Mouse (Mus musculus): ENCODE results near the gene Mfsd10.

Gene Mfsd10

DNA sequence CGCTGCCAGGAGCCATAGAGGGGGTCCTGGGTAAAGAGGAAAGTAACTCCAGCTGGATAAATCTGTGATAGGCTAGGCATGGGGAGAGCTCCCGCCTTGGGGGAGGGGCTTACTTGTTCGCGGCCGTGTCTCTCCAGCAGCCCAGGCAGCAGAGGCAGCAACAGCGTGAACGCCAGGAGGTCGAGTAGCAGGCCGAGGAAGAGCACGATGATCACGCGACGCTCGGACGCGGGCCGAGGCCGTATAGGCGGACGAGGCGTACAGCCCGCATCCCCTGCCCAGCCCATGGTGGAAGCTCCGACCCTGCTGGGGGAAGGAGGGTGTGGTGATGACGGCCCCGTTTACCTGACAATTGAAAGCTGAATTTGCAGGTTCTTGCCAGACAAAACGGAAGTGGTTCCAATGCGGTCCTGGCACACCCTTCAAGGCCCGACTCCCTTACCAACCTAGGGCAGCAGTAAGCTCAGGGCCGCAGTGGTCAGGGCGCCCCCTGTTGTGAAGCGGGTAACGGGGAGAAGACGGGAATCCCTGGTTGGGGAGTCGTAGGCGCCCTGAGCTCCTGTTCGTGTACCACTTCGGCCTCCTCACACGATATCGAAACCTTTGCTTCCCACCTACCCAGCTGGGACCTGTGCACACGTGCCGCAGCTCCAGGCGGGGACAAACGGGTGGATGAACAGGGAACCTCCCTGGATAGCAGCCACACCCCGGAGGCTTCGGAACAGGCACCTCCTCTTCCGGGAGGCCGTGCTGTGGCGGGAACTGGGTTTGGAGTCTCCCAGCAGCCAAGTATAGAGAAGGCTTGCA lies at the start of gene Mfsd10:
Gene Mfsd10, minus strand, starts transcription at position 732 of the 807 bp plus-strand sequence.
- in situ Hi-C loops (cut with MboI; ENCODE audit: low pct_unique_long_range_greater_than_20kb in 1 of 2, low sequenced_read_pairs in 2 of 2, unreplicated experiment in 1 of 2), result loop anchor here (5.0 to 25.0 kb wide), 2 partner anchors 89 to 99 kb away; partner anchors contain the start of gene Sh3bp2 (in 1 of the 2)

DNA sequence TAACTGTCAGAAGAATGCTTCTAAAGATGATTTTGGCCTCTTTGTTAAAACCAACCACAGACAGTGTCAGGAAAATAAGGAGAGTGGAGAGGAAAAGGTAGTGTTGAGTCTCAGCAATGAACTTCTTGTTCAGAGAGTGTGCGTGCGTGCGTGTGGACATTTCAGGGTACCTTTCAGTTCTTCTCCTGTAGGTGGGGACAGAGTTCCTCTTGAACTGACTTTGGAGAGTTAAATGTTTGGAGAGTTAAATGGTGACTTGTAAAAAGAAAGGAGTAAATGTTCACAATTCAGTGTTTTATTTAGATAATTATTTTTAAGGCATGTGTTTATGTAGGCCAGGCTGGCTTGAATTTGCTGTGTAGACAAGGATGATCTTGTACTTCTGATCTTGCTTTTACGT lies 33.3 kb upstream of the Mfsd10 start:
- in situ Hi-C loops (cut with MboI; ENCODE audit: low pct_unique_long_range_greater_than_20kb in 1 of 2, low sequenced_read_pairs in 2 of 2, unreplicated experiment in 1 of 2), result no loop called here

DNA sequence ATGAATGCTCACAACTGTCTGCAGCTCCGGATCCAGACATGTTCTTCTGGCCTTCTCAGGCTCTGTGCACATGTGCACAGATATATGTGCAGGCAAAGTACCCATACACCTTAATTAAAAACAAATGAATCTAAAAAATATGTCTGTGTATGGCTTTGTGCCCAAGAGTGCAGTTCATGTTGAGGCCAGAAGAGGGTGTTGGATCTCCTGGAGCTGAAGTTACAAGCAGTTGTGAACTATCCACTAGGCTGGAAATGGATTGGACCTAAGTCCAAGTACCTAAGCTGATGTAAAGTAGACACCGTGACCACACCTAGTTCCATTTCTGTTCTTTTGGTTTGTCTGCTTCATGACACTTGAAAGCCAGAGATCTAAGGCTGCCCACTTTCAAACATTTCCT lies 32.5 kb upstream of the Mfsd10 start:
- in situ Hi-C loops (cut with MboI; ENCODE audit: low pct_unique_long_range_greater_than_20kb in 1 of 2, low sequenced_read_pairs in 2 of 2, unreplicated experiment in 1 of 2), result no loop called here

DNA sequence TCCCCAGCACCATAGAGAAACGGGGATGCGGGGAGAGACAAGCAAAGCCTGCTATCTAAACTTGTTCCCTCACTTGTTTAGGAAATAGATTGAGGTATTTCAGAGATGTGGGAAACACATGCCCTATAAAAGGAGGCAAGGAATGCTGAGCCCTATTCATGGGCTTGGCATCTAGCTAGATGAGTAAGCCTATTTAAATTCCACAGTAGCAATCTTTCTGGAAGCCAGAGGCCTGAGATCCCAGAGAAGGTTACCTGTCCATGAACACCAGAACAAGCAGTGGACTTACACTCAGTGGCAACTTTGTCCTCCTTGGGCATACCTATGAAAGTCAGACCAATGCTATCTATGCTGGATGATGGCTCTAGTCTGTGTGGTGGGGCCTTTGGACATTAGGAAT lies 26.2 kb upstream of the Mfsd10 start:
- in situ Hi-C loops (cut with MboI; ENCODE audit: low pct_unique_long_range_greater_than_20kb in 1 of 2, low sequenced_read_pairs in 2 of 2, unreplicated experiment in 1 of 2), result no loop called here

DNA sequence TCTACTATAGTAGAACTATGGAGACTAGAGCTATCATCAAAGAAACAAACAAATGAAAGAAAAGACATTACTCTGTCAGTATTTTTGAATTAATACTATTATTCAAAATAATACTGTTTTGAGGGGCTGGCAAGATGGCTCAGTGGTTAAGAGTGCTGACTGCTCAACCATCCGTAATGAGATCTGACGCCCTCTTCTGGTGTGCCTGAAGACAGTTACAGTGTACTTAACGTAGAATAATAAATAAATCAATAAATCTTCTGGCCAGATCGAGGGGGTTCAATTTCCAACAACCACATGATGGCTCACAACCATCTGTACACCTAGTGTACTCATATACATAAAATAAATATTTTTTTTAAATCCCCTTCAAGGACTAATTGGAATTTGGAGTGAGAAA lies 24.9 kb upstream of the Mfsd10 start:
- in situ Hi-C loops (cut with MboI; ENCODE audit: low pct_unique_long_range_greater_than_20kb in 1 of 2, low sequenced_read_pairs in 2 of 2, unreplicated experiment in 1 of 2), result no loop called here

DNA sequence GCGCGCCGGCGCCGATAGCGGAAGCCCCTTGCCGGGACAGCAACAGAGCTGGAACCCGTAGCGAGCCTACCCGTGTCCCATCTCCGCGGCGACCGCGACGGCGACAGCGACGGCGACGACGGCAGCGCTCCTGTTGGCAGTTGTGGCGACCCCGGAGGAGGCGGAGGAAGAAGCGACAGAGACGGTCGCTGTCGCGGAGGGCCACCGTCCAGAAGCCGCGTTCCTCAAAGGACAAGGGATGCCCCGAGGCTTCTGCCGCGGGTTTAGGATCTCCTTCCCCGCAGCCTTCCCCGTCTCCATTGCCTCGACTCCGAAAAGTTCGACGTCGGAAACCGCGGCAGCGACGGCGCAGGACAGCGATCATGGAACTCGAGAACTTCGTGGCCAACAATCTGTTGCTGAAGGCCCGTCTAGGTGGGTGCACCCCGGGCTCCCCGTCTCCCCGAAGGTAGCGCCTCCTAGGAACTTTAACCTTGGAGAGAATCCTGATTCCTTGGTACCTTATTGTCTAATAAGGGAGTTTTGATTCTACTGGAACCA lies 23.6 kb upstream of the Mfsd10 start:
- in situ Hi-C loops (cut with MboI; ENCODE audit: low pct_unique_long_range_greater_than_20kb in 1 of 2, low sequenced_read_pairs in 2 of 2, unreplicated experiment in 1 of 2), result no loop called here

DNA sequence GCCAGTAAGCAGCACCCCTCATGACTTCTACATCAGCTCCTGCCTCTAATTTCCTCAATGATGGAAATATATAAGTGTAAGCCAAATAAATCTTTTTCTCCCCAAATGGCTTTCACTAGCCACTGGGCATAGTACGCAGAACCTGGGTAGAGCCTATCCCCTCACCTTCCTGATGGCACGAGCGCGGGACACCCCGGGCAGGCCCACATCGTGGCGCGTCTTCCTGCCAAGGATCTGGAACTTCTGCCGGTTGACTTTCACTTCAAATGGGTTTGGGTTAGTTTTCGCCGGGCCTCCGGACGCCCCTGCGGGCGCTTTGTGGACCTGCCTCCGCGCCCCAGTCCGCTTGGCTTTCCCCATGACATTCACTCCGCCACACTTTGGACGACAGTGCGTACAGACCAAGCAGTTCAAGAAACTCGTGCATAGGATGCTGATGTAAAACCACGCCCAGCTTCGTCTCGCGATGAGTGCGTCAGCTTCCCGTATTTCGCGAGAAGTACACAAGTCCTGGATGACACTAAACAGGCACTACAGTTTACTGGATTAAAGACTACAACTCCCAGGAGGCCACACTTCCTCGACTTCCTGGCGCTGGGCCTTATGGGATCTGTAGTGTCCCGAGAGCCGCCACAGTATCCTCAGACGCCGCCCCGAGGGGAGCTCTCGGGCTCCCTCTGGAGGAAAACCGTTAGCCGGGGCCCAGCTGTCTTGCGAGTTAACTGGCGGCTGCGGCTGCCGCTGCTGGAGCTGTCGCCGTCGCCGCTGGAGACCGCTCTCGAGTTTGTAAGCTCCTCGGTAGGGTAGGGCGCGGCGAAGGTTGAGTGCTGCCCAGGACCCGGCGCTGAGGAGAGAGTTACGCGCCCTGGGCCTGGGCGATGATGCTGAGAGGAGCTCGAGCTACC lies 22.9 kb upstream of the Mfsd10 start, which contains the start of the genes Nop14 and Grk4:
Gene Nop14, minus strand, starts transcription at position 463 of the 905 bp plus-strand sequence.
Gene Grk4, plus strand, starts transcription at position 694 of the 905 bp plus-strand sequence.
- in situ Hi-C loops (cut with MboI; ENCODE audit: low pct_unique_long_range_greater_than_20kb in 1 of 2, low sequenced_read_pairs in 2 of 2, unreplicated experiment in 1 of 2), result no loop called here

DNA sequence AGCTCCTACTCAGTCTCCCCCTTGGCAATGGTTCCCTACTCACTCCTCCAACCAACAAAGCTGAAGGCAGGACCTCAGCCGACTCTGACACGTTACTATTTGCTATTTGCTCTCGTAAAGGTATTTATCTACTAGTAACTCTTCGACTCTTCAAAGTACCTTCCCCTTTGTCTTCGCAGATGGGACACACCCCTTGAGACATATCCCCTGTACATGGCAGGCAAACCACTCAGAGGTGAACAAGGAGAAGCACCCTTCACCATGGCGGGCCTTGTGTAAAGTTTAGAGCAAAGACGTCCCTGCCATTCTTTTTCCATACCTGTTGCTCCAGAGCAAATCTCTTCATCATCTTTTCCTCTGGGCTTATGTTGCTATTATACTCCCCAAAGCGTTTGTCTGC lies 20.5 kb upstream of the Mfsd10 start:
- in situ Hi-C loops (cut with MboI; ENCODE audit: low pct_unique_long_range_greater_than_20kb in 1 of 2, low sequenced_read_pairs in 2 of 2, unreplicated experiment in 1 of 2), result no loop called here

DNA sequence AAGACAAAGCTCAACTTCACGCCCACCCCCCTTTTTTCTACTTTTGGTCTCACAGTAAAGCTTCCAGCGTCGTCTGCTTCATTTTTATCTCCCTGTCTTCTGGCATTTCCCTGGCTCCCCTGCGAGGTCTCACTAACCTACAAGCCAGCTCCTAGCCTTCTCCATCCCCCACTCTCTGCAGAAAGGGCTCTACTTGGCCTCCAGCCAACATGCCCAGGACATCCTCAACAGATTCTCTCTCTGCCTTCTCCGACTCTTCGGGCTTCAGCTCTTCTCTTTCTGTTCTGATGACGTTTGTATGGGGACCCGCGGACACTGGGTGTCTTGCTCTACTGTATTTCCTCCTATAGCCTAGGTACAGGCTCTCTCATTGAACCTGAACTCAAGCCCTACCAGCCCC lies 17.9 kb upstream of the Mfsd10 start:
- in situ Hi-C loops (cut with MboI; ENCODE audit: low pct_unique_long_range_greater_than_20kb in 1 of 2, low sequenced_read_pairs in 2 of 2, unreplicated experiment in 1 of 2), result no loop called here

DNA sequence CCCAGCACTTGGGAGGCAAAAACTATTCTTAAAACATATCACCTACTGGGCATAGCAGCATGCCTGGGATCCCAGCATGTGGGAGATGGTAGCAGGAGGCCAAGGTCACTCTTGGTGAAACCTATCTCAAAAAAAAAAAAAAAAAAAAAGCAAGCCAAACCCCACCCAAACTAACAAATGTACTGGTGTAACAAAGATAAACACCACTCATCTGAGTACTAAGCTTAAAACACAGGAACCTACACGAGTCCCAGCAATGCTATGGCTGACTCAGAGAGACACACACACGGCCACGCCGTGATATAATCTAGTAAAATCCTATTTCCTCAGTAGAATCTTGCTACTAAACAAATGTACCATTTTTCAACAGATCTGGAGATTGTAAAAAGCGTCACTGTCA lies 15.9 kb upstream of the Mfsd10 start:
- in situ Hi-C loops (cut with MboI; ENCODE audit: low pct_unique_long_range_greater_than_20kb in 1 of 2, low sequenced_read_pairs in 2 of 2, unreplicated experiment in 1 of 2), result no loop called here

DNA sequence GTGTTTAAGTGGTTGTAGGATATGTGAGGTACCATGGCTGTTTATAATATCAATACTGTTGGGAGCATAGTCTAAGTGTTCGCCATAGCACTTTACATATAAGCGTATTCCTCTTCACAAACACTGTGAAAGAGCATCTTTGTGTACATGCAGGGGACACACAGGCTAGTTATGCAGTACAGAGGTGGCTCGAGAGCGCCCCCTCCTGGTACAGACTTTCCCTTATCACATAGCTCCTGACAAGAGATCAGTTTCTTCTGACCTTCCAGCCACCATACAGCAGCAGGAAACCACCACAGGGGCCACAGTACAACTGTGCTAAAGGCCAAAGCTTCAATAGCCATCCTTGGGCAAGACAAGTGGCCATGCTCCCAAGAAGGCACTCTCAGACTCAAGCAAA lies 10.6 kb upstream of the Mfsd10 start:
- in situ Hi-C loops (cut with MboI; ENCODE audit: low pct_unique_long_range_greater_than_20kb in 1 of 2, low sequenced_read_pairs in 2 of 2, unreplicated experiment in 1 of 2), result loop anchor here in 1 of 2 experiments (25.0 kb wide), 1 partner anchor 110 kb away; the partner anchor contains the start of gene Sh3bp2

DNA sequence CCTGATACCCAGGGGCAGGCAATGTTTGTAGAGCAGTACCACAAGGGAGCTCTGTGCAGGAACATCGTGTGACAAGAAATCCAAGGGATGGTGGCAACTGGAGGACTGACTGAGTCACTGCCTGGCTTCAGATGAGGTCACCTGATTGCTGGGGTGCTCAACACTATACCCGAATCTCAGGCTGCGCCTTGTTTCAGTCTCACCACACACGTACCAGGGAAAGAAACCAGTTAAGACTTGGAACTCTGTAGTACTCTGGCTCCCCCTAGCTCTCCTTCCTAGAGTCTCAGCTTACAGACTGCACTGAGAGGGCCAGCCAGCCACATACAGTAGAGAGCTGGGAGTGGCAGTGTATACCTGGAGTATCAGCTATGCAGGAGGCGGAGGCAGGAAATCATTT lies 5.9 kb upstream of the Mfsd10 start:
- in situ Hi-C loops (cut with MboI; ENCODE audit: low pct_unique_long_range_greater_than_20kb in 1 of 2, low sequenced_read_pairs in 2 of 2, unreplicated experiment in 1 of 2), result loop anchor here in 1 of 2 experiments (25.0 kb wide), 1 partner anchor 106 kb away; the partner anchor contains the start of gene Sh3bp2

DNA sequence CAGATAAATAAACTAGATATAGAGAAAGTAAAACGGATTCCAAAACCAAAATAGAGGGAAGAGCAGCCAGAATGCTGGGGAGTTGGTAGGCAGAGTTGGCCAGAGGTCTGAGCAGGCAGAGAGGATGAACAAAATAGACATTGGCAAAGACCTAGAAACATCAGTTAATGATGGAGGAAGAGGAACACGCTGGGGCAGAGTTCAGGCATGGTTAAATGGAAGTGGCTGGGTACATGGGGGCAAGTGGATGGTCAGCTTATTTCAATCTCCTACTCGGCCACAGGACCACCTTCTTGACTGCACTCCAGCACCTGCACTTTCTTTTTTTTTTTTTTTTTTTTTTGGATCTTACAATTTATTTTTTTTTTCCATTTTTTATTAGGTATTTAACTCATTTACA lies 5.0 kb upstream of the Mfsd10 start:
- in situ Hi-C loops (cut with MboI; ENCODE audit: low pct_unique_long_range_greater_than_20kb in 1 of 2, low sequenced_read_pairs in 2 of 2, unreplicated experiment in 1 of 2), result loop anchor here in 1 of 2 experiments (25.0 kb wide), 1 partner anchor 105 kb away; the partner anchor contains the start of gene Sh3bp2

DNA sequence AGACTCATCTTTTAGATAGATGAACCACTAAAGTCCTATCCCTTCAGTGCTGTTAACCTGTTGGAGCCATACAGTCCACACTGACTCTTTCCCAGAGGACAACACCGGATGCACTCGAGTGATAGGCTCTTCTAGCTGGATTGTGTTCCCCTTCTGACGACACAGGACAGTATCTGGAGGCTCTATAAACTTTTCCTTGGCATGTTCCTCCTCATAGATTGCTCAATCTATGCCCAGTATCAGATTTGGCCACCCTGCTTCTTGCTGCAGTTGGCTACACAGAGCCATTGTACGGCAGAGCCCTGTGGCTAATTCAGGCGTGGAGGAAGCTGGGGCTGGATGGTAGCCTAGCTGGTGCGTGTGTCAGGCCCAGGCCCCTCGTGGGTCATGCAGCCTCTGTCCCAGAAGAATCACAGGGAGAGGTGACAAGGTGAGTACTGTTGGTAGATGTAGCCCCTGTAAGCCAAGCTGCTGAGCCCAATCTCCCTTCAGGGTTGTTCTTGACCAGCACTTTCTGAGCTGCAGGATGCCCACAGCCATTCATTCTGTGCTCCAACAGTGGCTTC lies 662 bp upstream of the Mfsd10 start:
- in situ Hi-C loops (cut with MboI; ENCODE audit: low pct_unique_long_range_greater_than_20kb in 1 of 2, low sequenced_read_pairs in 2 of 2, unreplicated experiment in 1 of 2), result loop anchor here (5.0 to 25.0 kb wide), 2 partner anchors 90 to 100 kb away; partner anchors contain the start of gene Sh3bp2 (in 1 of the 2)

DNA sequence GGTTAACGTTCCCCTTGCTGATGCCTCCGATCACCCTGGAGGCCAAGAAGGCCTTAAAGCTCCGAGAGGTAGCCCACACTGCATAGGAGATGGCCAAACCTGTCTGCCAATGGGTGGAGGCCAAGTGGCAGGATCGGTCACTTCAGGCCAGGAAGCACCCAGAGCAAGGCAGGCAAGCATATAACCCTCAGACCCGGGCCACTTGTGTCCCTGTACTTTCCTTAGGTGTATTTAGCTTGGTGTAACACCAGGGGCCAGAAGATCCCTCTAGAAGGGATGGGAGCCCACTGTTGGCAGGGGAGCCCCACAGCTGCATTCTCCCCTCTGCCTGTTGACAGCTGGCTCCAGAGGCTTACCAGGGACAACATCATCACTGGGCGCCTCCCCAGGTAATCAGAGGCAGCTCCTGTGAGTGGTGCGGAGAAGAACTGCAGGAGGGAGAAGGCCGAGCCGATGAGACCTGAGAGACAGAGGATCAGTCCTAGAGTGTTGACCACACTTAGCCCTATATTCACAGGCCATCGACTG lies 1.3 kb downstream of the Mfsd10 start:
- in situ Hi-C loops (cut with MboI; ENCODE audit: low pct_unique_long_range_greater_than_20kb in 1 of 2, low sequenced_read_pairs in 2 of 2, unreplicated experiment in 1 of 2), result loop anchor here (5.0 to 25.0 kb wide), 2 partner anchors 88 to 98 kb away; partner anchors contain the start of gene Sh3bp2 (in 1 of the 2)

DNA sequence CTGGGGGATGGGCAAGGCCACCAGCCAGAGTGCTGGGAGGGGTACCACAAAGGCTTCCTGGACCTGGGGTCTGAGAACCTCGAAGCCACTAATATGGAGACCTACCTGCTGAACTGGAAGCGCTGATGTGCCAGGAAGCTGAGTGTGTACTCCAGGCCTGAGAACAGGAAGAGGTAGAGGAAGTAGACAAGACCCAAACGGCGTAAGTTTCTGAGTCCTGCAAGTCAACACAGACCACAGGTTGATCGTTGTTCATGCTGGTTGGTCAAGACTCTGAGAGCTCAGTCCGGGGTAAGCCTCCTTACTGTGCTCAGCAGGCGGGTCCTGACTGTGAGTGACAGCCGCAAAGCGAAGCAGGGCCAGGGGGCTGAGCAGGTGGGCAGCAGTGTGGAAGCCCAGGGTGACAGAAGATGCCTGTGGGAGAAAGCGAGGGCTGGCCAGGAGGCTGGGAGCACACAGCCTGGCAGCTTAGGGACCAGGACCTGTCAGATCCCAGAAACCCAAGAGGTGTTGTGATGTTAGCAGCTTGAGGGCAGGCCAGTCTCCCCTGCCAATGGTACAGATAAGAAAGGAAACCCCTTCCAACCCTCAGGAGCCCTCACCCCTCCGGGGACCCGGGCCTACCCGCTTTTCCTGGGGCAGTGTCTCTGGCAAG lies 2.1 kb downstream of the Mfsd10 start:
- in situ Hi-C loops (cut with MboI; ENCODE audit: low pct_unique_long_range_greater_than_20kb in 1 of 2, low sequenced_read_pairs in 2 of 2, unreplicated experiment in 1 of 2), result loop anchor here (5.0 to 25.0 kb wide), 2 partner anchors 88 to 98 kb away; partner anchors contain the start of gene Sh3bp2 (in 1 of the 2)

DNA sequence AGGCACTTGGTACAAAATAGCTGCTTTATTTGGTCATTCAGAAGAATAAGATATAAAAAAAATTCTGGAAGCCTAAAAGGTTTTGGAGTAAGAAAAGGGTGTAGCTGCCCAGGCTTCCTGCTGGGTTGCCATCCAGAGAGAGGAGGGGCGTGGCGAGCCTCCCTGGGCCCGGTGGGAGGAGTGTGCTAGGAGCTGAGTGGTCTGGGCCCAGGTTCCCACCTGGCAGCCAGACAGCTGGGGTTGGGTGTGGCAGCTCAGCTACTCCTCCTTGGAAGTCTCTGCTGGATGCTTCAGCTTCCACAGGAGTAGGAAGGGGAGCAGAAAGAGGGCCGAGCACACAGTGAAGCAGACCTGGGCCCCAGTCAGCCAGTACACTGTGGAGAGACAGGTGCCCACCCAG lies 3.4 kb downstream of the Mfsd10 start:
- in situ Hi-C loops (cut with MboI; ENCODE audit: low pct_unique_long_range_greater_than_20kb in 1 of 2, low sequenced_read_pairs in 2 of 2, unreplicated experiment in 1 of 2), result loop anchor here in 1 of 2 experiments (25.0 kb wide), 1 partner anchor 96 kb away; the partner anchor contains the start of gene Sh3bp2

Data from mouse embryonic stem cell (cell line).